Mouse (Mus musculus) frontal cortex, adult 2 months (tissue): ENCODE results near the gene Camk2n2. TPM values are rescaled to one million over a fixed set of nuclear protein-coding genes. Genes with fewer than 3 reads are reported as not detected.
"Not testable (repeated sequence)": the region's sequence is repeated elsewhere in the genome, so short reads cannot be mapped to it uniquely, and the experiment has no call there.

Experiments
- DNase-seq, 2 experiments: peaks; one replicate each; pipeline ENCODE4 v3.0.0; 2022; ENCODE audit warnings: low spot score in 1 of 2; ENCODE audit errors: extremely low spot score in 1 of 2
- polyA plus RNA-seq: library from polyadenylated mRNA; depleted of rRNA; stranded (reverse); fragments of >200 nt; gene quantifications from 2 replicates; pipeline ENCODE4 v1.2.3, GENCODE M21; 2012; rRNA removed

Gene Camk2n2
- 125 and 142 TPM in 2 replicates for polyA plus RNA-seq

- DNase-seq = no peak
Observed at GRCm38 (mm10) chr16:20621191-20621990, at the start of gene Camk2n2. Gene Camk2n2 (minus strand): TSS chr16:20621287.

GRCm38 (mm10) chr16:20670291-20670690 lies 49.2 kb upstream of the Camk2n2 start:
- DNase-seq = no peak

- DNase-seq = not testable (repeated sequence)
Observed at GRCm38 (mm10) chr16:20668013-20668412, 46.9 kb upstream of the Camk2n2 start, which contains the start of gene Eif4g1. Gene Eif4g1 (plus strand): TSS chr16:20668313.

GRCm38 (mm10) chr16:20657661-20658060 lies 36.6 kb upstream of the Camk2n2 start:
- DNase-seq = no peak

GRCm38 (mm10) chr16:20653315-20653714 lies 32.2 kb upstream of the Camk2n2 start:
- DNase-seq = no peak

GRCm38 (mm10) chr16:20651947-20652310 lies 30.8 kb upstream of the Camk2n2 start:
- DNase-seq = no peak

GRCm38 (mm10) chr16:20651076-20651946 lies 30.2 kb upstream of the Camk2n2 start, which contains the start of gene Psmd2:
Gene Psmd2 (plus strand): TSS chr16:20651652.
- peak; percentile 90 to 97 for DNase-seq

GRCm38 (mm10) chr16:20643911-20644310 lies 22.8 kb upstream of the Camk2n2 start:
- DNase-seq = no peak

GRCm38 (mm10) chr16:20642161-20642560 lies 21.1 kb upstream of the Camk2n2 start:
- DNase-seq = peak in 1 of 2 experiments; percentile 87

- peak in 1 of 2 experiments; percentile 45 for DNase-seq
Observed at GRCm38 (mm10) chr16:20638367-20638766, 17.3 kb upstream of the Camk2n2 start.

- no peak for DNase-seq
Observed at GRCm38 (mm10) chr16:20637410-20637809, 16.3 kb upstream of the Camk2n2 start.

GRCm38 (mm10) chr16:20629731-20630634 lies 8.9 kb upstream of the Camk2n2 start, which contains the start of gene Ece2:
Gene Ece2 (plus strand): TSS chr16:20629828.
- DNase-seq = no peak

GRCm38 (mm10) chr16:20628871-20629391 lies 7.8 kb upstream of the Camk2n2 start:
- DNase-seq = peak in 1 of 2 experiments; percentile 66

GRCm38 (mm10) chr16:20623211-20623610 lies 2.1 kb upstream of the Camk2n2 start:
- no peak for DNase-seq

GRCm38 (mm10) chr16:20621991-20622685 lies 1.1 kb upstream of the Camk2n2 start:
- peak in 1 of 2 experiments; percentile 73 for DNase-seq

GRCm38 (mm10) chr16:20620751-20621190 lies 316 bp downstream of the Camk2n2 start:
- DNase-seq = no peak

GRCm38 (mm10) chr16:20620399-20620735 lies 720 bp downstream of the Camk2n2 start:
- DNase-seq = no peak

GRCm38 (mm10) chr16:20619541-20620398 lies 1.3 kb downstream of the Camk2n2 start:
- DNase-seq = no peak
